Mouse (Mus musculus) bone marrow macrophage, adult 2 months (primary cell): ENCODE results near the gene Bhlhe23.

Experiments used
- CTCF ChIP-seq: IDR thresholded peaks from 2 replicates; pipeline ENCODE4 v1.5.1; 2012; ENCODE audit warnings: low read depth, mild to moderate bottlenecking, low read length, moderate library complexity
- POLR2A ChIP-seq: IDR thresholded peaks from 2 replicates; pipeline ENCODE4 v1.6.1; 2012; ENCODE audit warnings: mild to moderate bottlenecking, low read depth, low read length, borderline replicate concordance

- TF ChIP-seq POLR2A, result no peak
- TF ChIP-seq CTCF, result no peak
Observed at GRCm38 (mm10) chr2:180776793-180777192, at the start of gene Bhlhe23.
